ENCODE assay signal across 10 mouse cellular contexts in genomic region chr14:59232003-59232402, GRCm38 (mm10). TPM values are rescaled to one million over a fixed set of nuclear protein-coding genes. Genes with fewer than 3 reads are reported as not detected.
A peak's percentile ranks its signal among the peaks of the same experiment; 100 is the strongest.
DNase-seq lines count a peak whose midpoint lies in the region; ATAC-seq and TF ChIP-seq lines count a peak whose summit lies in the region.
"Had no signal": no experiment of that assay in that cellular context is flagged by ENCODE, and none has a peak within 500 bp of the region (broad histone marks: within the 10 kb centered on the region; RNA-seq: fewer than 3 reads in every experiment).

No protein-coding gene starts in this region.

- no peaks in the 10 kb centered on the region for H3K9me3 ChIP-seq in hindbrain, embryonic 10.5 days
- H3K9me3 ChIP-seq: embryonic facial prominence, embryonic 13.5 days had no signal

- no peak overlapping the region for H3K27ac ChIP-seq in layer of hippocampus, adult 2 months
- no peak overlapping the region for H3K27ac ChIP-seq in hindbrain, embryonic 10.5 days
- H3K27ac ChIP-seq: embryonic facial prominence, embryonic 13.5 days had no signal

- no peaks in the 10 kb centered on the region for H3K27me3 ChIP-seq in hindbrain, embryonic 10.5 days (ENCODE audit: insufficient read depth, poor library complexity, severe bottlenecking)
- H3K27me3 ChIP-seq: embryonic facial prominence, embryonic 13.5 days had no signal

- TF ChIP-seq CTCF in layer of hippocampus, adult 2 months (conservative IDR thresholded peaks at IDR 0.05) = peak; percentile 63

- no peak overlapping the region for H3K4me3 ChIP-seq in layer of hippocampus, adult 2 months
- no peak overlapping the region for H3K4me3 ChIP-seq in hindbrain, embryonic 10.5 days
- H3K4me3 ChIP-seq: embryonic facial prominence, embryonic 13.5 days had no signal

- peak; percentile 92 for ATAC-seq in erythroblast, adult 5-6 weeks (replicated peaks; ENCODE audit: low FRiP score, poor library complexity, severe bottlenecking)

- 78% methylated on average over 5 of the region's 5 CpGs for WGBS in hindbrain, embryonic 10.5 days

- peaks cover 100% of the 10 kb centered on the region for H3K36me3 ChIP-seq in hindbrain, embryonic 10.5 days

- H3K4me1 ChIP-seq in hindbrain, embryonic 10.5 days (replicated peaks) = no peaks in the 10 kb centered on the region
- H3K4me1 ChIP-seq: embryonic facial prominence, embryonic 13.5 days had no signal

- no peak for DNase-seq in layer of hippocampus, adult 2 months (ENCODE audit: low spot score in 2 of 2)
- DNase-seq in layer of hippocampus, postnatal 10 days (ENCODE audit: low spot score in 2 of 2) = no peak
- DNase-seq in NIH3T3 (ENCODE audit: low read depth) = peak; percentile 46
- peak; percentile 11 for DNase-seq in lung, postnatal 25 days (ENCODE audit: low spot score)
- no peak for DNase-seq in testis, postnatal 10 days (ENCODE audit: low spot score)
- DNase-seq in hindbrain, embryonic 10.5 days (ENCODE audit: low spot score) = no peak

RNA-seq across cellular contexts. Expression of gene Gm6904, which starts 28.0 kb away (rescaled TPM):
- total RNA-seq in layer of hippocampus, adult 2 months (2021) = not detected
- not detected for total RNA-seq in layer of hippocampus, postnatal 10 days (2021)
- total RNA-seq in erythroblast, adult 5-6 weeks (2015; ENCODE audit: low replicate concordance) = not detected in 2 replicates
- total RNA-seq in erythroblast, adult 5-6 weeks (2017; ENCODE audit: low replicate concordance) = 0.51 TPM in 1 of 2 replicates, not detected in the other
- not detected in 2 replicates for polyA plus RNA-seq in hindbrain, embryonic 10.5 days (2016; fragmentation: Nextera tagmentation; extraction: Ambion mirVana)
- polyA plus RNA-seq: embryonic facial prominence, embryonic 13.5 days; limb, embryonic 14.5 days; stomach, embryonic 16.5 days had no signal

RNA-seq across cellular contexts. Expression of gene Rcbtb1, which starts 31.0 kb away (rescaled TPM):
- total RNA-seq in layer of hippocampus, adult 2 months (2021) = 10 to 100 TPM; 34.3 to 34.9 TPM
- 10 to 100 TPM; 30.7 to 32.3 TPM for total RNA-seq in layer of hippocampus, postnatal 10 days (2021)
- total RNA-seq in erythroblast, adult 5-6 weeks (2015; ENCODE audit: low replicate concordance) = 1.9 and 7.9 TPM in 2 replicates
- total RNA-seq in erythroblast, adult 5-6 weeks (2017; ENCODE audit: low replicate concordance) = 7.8 and 9.3 TPM in 2 replicates
- polyA plus RNA-seq in hindbrain, embryonic 10.5 days (2016; fragmentation: Nextera tagmentation; extraction: Ambion mirVana) = 97.6 and 109 TPM in 2 replicates

RNA-seq across cellular contexts. Expression of gene Gm5142, which starts 53.5 kb away (rescaled TPM):
- total RNA-seq in layer of hippocampus, adult 2 months (2021) = not detected
- total RNA-seq in layer of hippocampus, postnatal 10 days (2021) = not detected
- total RNA-seq in erythroblast, adult 5-6 weeks (2015; ENCODE audit: low replicate concordance) = not detected in 2 replicates
- total RNA-seq in erythroblast, adult 5-6 weeks (2017; ENCODE audit: low replicate concordance) = not detected in 2 replicates
- not detected in 2 replicates for polyA plus RNA-seq in hindbrain, embryonic 10.5 days (2016; fragmentation: Nextera tagmentation; extraction: Ambion mirVana)
- polyA plus RNA-seq: embryonic facial prominence, embryonic 13.5 days; limb, embryonic 14.5 days; stomach, embryonic 16.5 days had no signal

Comparison
In these comparisons a context has a peak if more than half of its experiments do, and no peak if none do; other contexts are left out.
1. DNase-seq: peak in NIH3T3 (single experiment) and lung, postnatal 25 days (single experiment); none in layer of hippocampus, adult 2 months (0 of 2), layer of hippocampus, postnatal 10 days (0 of 2), testis, postnatal 10 days (single experiment) and hindbrain, embryonic 10.5 days (single experiment).